13 mouse cellular contexts compared by ENCODE assay signal in the genomic region with DNA sequence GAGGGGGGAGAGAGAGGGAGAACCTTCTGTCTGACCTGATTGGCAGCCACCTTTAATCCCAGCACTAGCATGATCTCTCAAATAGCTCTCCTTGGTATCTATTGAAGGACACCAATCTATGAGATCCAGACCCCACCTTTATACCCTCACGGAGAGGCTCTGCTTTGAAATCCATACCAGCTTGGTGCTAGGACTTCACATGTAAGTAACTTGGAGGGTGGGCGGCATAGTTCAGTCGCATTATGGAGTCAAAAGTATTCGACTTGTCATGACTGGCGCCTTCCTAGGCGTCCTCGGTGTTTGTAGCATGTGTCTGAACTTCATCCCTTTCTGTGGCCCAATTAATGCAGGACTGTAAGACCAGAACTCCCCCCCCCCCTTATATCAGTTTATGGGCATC. TPM values are rescaled to one million over a fixed set of nuclear protein-coding genes. Genes with fewer than 3 reads are reported as not detected.
A peak's percentile ranks its signal among the peaks of the same experiment; 100 is the strongest.
DNase-seq lines count a peak whose midpoint lies in the region; ATAC-seq and TF ChIP-seq lines count a peak whose summit lies in the region.
"Had no signal": no experiment of that assay in that cellular context is flagged by ENCODE, and none has a peak within 500 bp of the region (broad histone marks: within the 10 kb centered on the region; RNA-seq: fewer than 3 reads in every experiment).

No protein-coding gene starts in this region.

- 91% methylated on average over 7 of the region's 7 CpGs for WGBS in lung, embryonic 15.5 days
- WGBS in lung, adult 2 months, result 92% methylated on average over 7 of the region's 7 CpGs
- WGBS in hindbrain, embryonic 16.5 days, result 98% methylated on average over 7 of the region's 7 CpGs
- WGBS in neural tube, embryonic 12.5 days, result 88% methylated on average over 7 of the region's 7 CpGs

- no peak for ATAC-seq in lung, embryonic 15.5 days (ENCODE audit: borderline replicate concordance, extremely low read depth, low FRiP score, low TSS enrichment)
- ATAC-seq in hindbrain, embryonic 16.5 days, result no peak
- ATAC-seq in neural tube, embryonic 12.5 days (ENCODE audit: low FRiP score, low read depth), result no peak

- H3K9me3 ChIP-seq in lung, embryonic 15.5 days, result no peaks in the 10 kb centered on the region
- H3K9me3 ChIP-seq in hindbrain, embryonic 16.5 days (ENCODE audit: control insufficient read depth, low read length), result no peaks in the 10 kb centered on the region
- H3K9me3 ChIP-seq in neural tube, embryonic 12.5 days, result no peaks in the 10 kb centered on the region

- H3K27ac ChIP-seq in lung, embryonic 15.5 days, result no peak overlapping the region
- no peak overlapping the region for H3K27ac ChIP-seq in hindbrain, embryonic 16.5 days (ENCODE audit: low read depth, low read length)
- no peak overlapping the region for H3K27ac ChIP-seq in neural tube, embryonic 12.5 days

- H3K4me2 ChIP-seq in lung, embryonic 15.5 days, result peak overlapping the region; percentile 78
- peak overlapping the region; percentile 66 for H3K4me2 ChIP-seq in hindbrain, embryonic 16.5 days (ENCODE audit: low read length)
- peak overlapping the region; percentile 89 for H3K4me2 ChIP-seq in neural tube, embryonic 12.5 days (replicated peaks)

- H3K36me3 ChIP-seq in lung, embryonic 15.5 days, result peaks cover 12% of the 10 kb centered on the region; the same call in 1 of the 2 replicates
- H3K36me3 ChIP-seq in hindbrain, embryonic 16.5 days (ENCODE audit: control insufficient read depth, insufficient read depth, low read length), result no peaks in the 10 kb centered on the region; the same call in 1 of the 2 replicates
- H3K36me3 ChIP-seq in neural tube, embryonic 12.5 days, result peaks cover 8% of the 10 kb centered on the region

- H3K27me3 ChIP-seq in lung, embryonic 15.5 days, result no peaks in the 10 kb centered on the region
- no peaks in the 10 kb centered on the region for H3K27me3 ChIP-seq in hindbrain, embryonic 16.5 days (replicated peaks; ENCODE audit: control insufficient read depth, insufficient read depth, low read length)
- H3K27me3 ChIP-seq in neural tube, embryonic 12.5 days (replicated peaks), result no peaks in the 10 kb centered on the region

- H3K4me3 ChIP-seq in lung, embryonic 15.5 days, result no peak overlapping the region
- no peak overlapping the region for H3K4me3 ChIP-seq in lung, adult 2 months (replicated peaks; ENCODE audit: extremely low read depth, low read depth, low read length)
- H3K4me3 ChIP-seq in hindbrain, embryonic 16.5 days (ENCODE audit: low read length), result no peak overlapping the region; the same call in 1 of the 2 replicates
- H3K4me3 ChIP-seq in neural tube, embryonic 12.5 days, result no peak overlapping the region

- no peak overlapping the region for H3K9ac ChIP-seq in lung, embryonic 15.5 days
- H3K9ac ChIP-seq in hindbrain, embryonic 16.5 days (ENCODE audit: low read depth, low read length), result no peak overlapping the region
- no peak overlapping the region for H3K9ac ChIP-seq in neural tube, embryonic 12.5 days

- peaks cover 12% of the 10 kb centered on the region for H3K4me1 ChIP-seq in lung, embryonic 15.5 days
- peaks cover 8% of the 10 kb centered on the region; the same call in 1 of the 2 replicates for H3K4me1 ChIP-seq in lung, adult 2 months (ENCODE audit: control insufficient read depth, insufficient read depth, low read length)
- peaks cover 15% of the 10 kb centered on the region for H3K4me1 ChIP-seq in hindbrain, embryonic 16.5 days (ENCODE audit: control insufficient read depth, insufficient read depth, low read depth, low read length)
- H3K4me1 ChIP-seq in neural tube, embryonic 12.5 days, result peaks cover 14% of the 10 kb centered on the region

- no peak for TF ChIP-seq CTCF in lung, adult 2 months (IDR thresholded peaks at IDR 0.05; ENCODE audit: insufficient read depth, low read length)

- no peak for TF ChIP-seq POLR2A in lung, adult 2 months (IDR thresholded peaks at IDR 0.05; ENCODE audit: borderline replicate concordance, extremely low read depth, low read depth, low read length)

- peak; percentile 54 for DNase-seq in cerebellum, adult 9-11 months
- DNase-seq in cerebellum, postnatal 25 days, result no peak
- no peak for DNase-seq in lung, adult 2 months
- no peak for DNase-seq in embryo, embryonic 10 days (ENCODE audit: low spot score)
- no peak for DNase-seq in thymus, postnatal 4 days
- DNase-seq: adrenal gland, postnatal 14 days; B cell, adult 2 months; thymus, adult 2 months had no signal

RNA-seq across cellular contexts. Expression of a gene that starts 1.1 kb away (rescaled TPM):
- polyA plus RNA-seq in lung, embryonic 15.5 days (2015; fragmentation: Nextera tagmentation; extraction: Ambion mirVana), result 53.3 and 55.1 TPM in 2 replicates
- 26.8 and 29.1 TPM in 2 replicates for polyA plus RNA-seq in lung, adult 2 months (2012; rRNA removed)
- polyA plus RNA-seq in hindbrain, embryonic 16.5 days (2015; fragmentation: Nextera tagmentation; extraction: Ambion mirVana), result 28.8 and 31.8 TPM in 2 replicates
- 57.1 and 62.4 TPM in 2 replicates for polyA plus RNA-seq in neural tube, embryonic 12.5 days (2016; fragmentation: Nextera tagmentation; extraction: Ambion mirVana)

RNA-seq across cellular contexts. Expression of a gene that starts 14.8 kb away (rescaled TPM):
- not detected in 2 replicates for polyA plus RNA-seq in lung, embryonic 15.5 days (2015; fragmentation: Nextera tagmentation; extraction: Ambion mirVana)
- not detected in 2 replicates for polyA plus RNA-seq in lung, adult 2 months (2012; rRNA removed)
- polyA plus RNA-seq in hindbrain, embryonic 16.5 days (2015; fragmentation: Nextera tagmentation; extraction: Ambion mirVana), result 0.39 and 0.60 TPM in 2 replicates
- polyA plus RNA-seq in neural tube, embryonic 12.5 days (2016; fragmentation: Nextera tagmentation; extraction: Ambion mirVana), result not detected in 2 replicates
- polyA plus RNA-seq: embryonic facial prominence, embryonic 11.5 days; lung, embryonic 16.5 days had no signal

RNA-seq across cellular contexts. Expression of a gene that starts 46.5 kb away (rescaled TPM):
- not detected in 2 replicates for polyA plus RNA-seq in lung, embryonic 15.5 days (2015; fragmentation: Nextera tagmentation; extraction: Ambion mirVana)
- polyA plus RNA-seq in lung, adult 2 months (2012; rRNA removed), result 0.18 and 0.62 TPM in 2 replicates
- not detected in 2 replicates for polyA plus RNA-seq in hindbrain, embryonic 16.5 days (2015; fragmentation: Nextera tagmentation; extraction: Ambion mirVana)
- not detected in 2 replicates for polyA plus RNA-seq in neural tube, embryonic 12.5 days (2016; fragmentation: Nextera tagmentation; extraction: Ambion mirVana)
- polyA plus RNA-seq: embryonic facial prominence, embryonic 11.5 days; lung, embryonic 16.5 days had no signal

RNA-seq across cellular contexts. Expression of a gene that starts 57.4 kb away (rescaled TPM):
- polyA plus RNA-seq in lung, embryonic 15.5 days (2015; fragmentation: Nextera tagmentation; extraction: Ambion mirVana), result 208 and 215 TPM in 2 replicates
- 294 and 407 TPM in 2 replicates for polyA plus RNA-seq in lung, adult 2 months (2012; rRNA removed)
- 38.3 and 41.6 TPM in 2 replicates for polyA plus RNA-seq in hindbrain, embryonic 16.5 days (2015; fragmentation: Nextera tagmentation; extraction: Ambion mirVana)
- 58.5 and 59.9 TPM in 2 replicates for polyA plus RNA-seq in neural tube, embryonic 12.5 days (2016; fragmentation: Nextera tagmentation; extraction: Ambion mirVana)
